Mouse (Mus musculus): Measurements from ENCODE around the gene Gltp.

Gene Gltp

GRCm38 (mm10) chr5:114690633-114691567 is at the start of gene Gltp:
Gltp (minus strand) TSS chr5:114690984.
- peak; percentile 98 for DNase-seq (ENCODE audit: low read depth, low spot score)

GRCm38 (mm10) chr5:114738707-114739241 is 48.0 kb upstream of the Gltp start:
- no peak for DNase-seq (ENCODE audit: low read depth, low spot score)

- no peak for DNase-seq (ENCODE audit: low read depth, low spot score)
These were observed 46.5 kb upstream of the Gltp start for GRCm38 (mm10) chr5:114737090-114737887.

- no peak for DNase-seq (ENCODE audit: low read depth, low spot score)
These were observed 42.8 kb upstream of the Gltp start for GRCm38 (mm10) chr5:114733606-114734005.

GRCm38 (mm10) chr5:114731969-114732368 is 41.2 kb upstream of the Gltp start:
- DNase-seq (ENCODE audit: low read depth, low spot score) = no peak

DNA sequence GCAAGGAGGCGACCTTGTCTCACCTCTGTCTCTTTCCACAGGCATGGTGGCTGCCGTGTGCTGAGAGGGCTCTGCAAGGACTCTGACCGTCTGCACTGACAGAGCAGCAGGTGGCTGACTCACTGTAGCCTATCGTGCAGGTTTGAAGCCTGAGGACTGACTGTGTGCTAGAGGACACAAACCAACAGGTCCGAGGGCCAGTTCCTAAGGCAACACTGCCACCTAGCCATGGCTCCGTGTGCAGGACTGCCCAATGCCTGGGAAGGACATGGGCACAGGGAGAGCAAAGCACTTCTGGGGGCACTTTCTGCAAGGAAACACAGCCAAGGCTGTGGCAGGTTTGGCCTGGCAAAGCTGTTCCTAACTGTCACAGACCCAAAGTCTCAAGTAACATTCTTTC is 40.7 kb upstream of the Gltp start:
- no peak for DNase-seq (ENCODE audit: low read depth, low spot score)

- no peak for DNase-seq (ENCODE audit: low read depth, low spot score)
These were observed 39.3 kb upstream of the Gltp start for GRCm38 (mm10) chr5:114730129-114730528.

DNA sequence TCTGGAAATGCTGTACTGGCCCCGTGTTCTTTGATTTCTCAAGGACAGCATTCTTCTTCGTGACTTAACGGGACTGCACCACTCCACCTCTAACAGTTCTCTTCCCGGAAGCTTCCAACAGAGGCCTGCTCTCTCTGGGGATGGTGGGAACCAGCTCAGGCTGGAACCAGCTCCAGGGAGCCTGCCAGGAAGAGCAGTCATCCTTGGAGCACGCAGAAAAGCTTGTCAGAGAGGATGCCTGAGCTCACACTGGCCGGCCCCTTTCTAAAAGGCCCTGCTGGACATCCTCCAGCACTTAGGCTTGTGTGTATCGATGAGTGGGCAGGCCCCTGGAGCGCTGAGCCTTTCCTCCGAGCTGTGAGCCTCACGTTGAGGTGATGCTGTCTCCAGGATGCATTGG is 37.4 kb upstream of the Gltp start:
- no peak for DNase-seq (ENCODE audit: low read depth, low spot score)

DNA sequence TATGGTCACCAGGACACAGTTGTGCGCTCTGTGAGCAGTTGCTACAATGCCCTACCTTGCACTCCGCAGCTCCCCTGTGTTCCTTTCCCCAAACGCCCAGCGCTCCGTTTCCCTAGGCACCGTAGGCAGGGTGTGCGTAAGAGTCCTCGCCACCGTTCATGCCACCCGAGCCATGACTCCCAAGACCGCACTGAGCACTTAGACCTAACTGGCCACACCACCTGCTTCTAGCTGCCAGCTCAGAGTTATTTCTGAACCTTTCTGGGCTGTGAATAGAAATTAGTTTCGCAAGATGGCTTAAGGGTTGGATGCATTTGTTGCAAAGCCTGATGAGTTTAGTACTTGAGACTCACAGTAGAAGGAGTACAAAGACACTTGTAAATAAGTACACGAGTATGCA is 32.1 kb upstream of the Gltp start:
- DNase-seq (ENCODE audit: low read depth, low spot score) = no peak

GRCm38 (mm10) chr5:114721969-114722368 is 31.2 kb upstream of the Gltp start:
- no peak for DNase-seq (ENCODE audit: low read depth, low spot score)

GRCm38 (mm10) chr5:114720784-114721183 is 30.0 kb upstream of the Gltp start:
- DNase-seq (ENCODE audit: low read depth, low spot score) = no peak

DNA sequence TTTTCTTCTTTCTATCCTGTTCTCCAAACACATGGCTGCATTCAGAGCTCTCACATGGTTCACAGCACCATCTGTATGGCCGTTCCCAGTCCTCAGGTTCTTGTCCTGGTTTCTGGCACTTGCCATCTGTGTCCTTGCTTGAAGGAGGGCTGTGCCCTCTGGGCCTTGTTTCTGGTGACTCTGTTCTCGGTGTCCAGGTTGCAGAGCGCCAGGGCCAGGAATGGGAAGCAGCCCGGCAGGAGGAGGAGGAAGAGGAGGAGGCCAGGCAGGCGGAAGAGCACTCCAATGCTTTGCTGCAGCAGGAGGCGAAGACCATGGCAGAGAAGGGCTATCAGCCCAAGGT is 29.1 kb upstream of the Gltp start:
- DNase-seq (ENCODE audit: low read depth, low spot score) = no peak

- no peak for DNase-seq (ENCODE audit: low read depth, low spot score)
These were observed 28.5 kb upstream of the Gltp start for GRCm38 (mm10) chr5:114719003-114719927.

DNA sequence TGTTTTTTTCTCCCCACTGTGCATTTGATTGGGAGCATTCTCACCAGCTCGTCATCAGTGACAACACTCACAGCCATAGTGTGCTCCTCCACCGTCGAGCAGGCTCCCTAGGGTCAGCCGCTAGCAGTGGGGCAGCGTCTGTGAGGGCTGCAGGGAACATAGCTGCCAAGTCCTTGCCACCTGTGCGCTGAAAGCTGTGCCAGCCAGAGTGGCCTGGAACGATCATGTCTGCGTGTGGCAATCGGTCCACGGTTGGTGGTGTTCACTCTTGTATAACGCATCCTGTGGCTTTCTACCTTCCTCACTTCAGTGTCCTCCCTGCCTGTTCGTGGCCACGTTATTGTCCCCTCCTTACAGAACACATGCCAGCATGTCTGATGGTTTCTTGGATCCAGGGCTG is 27.7 kb upstream of the Gltp start:
- no peak for DNase-seq (ENCODE audit: low read depth, low spot score)

GRCm38 (mm10) chr5:114717937-114718336 is 27.2 kb upstream of the Gltp start:
- DNase-seq (ENCODE audit: low read depth, low spot score) = no peak

DNA sequence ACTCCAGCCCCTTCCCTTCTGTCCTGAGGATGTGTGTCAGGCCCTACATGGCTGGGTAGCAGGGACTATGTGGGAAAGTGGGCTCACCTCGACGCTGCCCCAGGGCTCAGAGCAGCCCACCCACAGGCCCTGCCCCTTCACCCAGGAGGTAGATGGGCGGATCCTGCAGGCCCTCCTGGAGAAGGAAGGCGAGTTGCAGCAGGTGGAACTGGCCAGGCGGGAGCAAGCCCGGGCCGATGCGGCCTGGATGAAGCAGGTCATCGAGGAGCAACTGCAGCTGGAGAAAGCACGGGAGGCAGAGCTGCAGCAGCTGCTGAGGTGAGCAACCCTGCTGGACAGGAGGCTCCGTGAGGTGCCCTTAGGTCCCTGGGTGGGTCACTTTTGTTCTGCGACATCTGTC is 26.5 kb upstream of the Gltp start:
- no peak for DNase-seq (ENCODE audit: low read depth, low spot score)

DNA sequence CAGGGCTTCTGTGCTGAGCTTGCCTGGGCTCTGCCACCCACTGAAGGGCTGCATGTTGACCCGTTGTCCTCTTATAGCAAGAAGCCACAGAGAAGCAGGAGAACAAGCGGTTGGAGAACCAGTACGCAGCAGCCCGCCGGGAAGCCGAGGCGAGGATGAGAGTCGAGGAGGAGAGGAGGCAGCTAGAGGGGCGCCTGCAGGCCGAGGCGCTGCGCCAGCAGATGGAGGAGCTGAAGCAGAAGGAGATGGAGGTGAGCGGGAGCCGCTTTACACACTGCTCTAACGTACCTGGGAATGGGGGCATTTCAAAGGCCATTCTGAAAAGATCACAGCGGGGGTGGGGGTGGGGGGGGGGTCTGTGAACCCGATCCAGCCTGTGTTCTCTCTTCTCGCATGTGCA is 23.8 kb upstream of the Gltp start:
- DNase-seq (ENCODE audit: low read depth, low spot score) = no peak

DNA sequence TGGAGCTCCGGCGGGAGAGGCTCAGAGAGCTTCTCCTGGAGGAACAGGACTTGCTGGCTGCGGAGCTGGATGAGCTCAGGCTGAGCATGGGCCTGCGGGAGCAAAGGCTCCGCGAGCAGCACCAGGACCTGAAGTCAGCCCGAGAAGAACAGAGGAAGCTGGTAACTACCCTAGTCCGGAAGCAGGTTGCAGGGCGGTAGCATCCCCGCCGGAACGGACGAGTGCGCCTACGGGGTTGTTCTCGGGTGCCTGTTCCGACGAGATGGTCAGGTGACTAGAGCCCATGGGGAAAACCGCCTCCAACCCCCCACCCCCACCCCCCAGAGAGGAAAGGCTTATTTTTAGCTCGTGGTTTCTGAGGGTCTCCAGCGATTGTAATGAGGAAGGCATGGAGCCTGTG is 18.6 kb upstream of the Gltp start:
- DNase-seq (ENCODE audit: low read depth, low spot score) = peak; percentile 54

GRCm38 (mm10) chr5:114708491-114708890 is 17.7 kb upstream of the Gltp start:
- peak; percentile 23 for DNase-seq (ENCODE audit: low read depth, low spot score)

DNA sequence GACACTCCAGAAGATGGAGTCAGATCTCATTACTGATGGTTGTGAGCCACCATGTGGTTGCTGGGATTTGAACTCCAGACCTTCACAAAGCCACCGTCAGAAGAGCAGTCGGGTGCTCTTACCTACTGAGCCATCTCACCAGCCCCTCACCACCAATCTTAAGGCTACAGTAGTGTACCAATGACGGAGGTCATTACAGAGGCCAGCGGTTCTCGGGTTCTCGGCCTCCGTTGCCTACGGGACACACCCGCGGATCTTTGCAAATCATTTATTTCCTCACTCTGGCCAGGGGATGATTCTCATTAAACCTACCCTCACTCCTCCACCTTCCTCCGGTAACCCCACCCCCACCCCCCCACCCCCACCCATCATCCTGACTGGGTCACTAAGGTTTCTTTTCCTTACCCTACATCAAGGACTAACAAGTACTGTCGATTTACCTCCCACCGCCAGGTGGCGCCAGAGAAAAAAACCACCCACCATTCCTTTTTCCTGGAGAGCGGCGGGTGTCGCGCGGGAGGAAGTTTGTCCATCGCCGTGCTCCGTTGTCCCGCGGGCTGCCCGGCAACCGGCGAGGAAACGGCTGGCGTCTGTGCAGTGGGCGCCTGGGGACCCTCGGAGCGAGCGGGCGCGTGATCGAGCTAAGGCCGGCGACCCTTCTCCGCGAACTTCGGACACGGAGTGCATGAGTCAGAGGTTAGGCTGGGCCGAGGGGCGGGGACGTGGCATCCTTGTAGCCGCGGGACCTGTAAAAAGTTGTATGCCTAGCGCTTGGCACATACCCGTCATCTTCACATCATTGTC is 16.7 kb upstream of the Gltp start, which contains the start of gene Tchp:
TSS of gene Tchp (plus strand) at position 496 of the 804 bp plus-strand sequence.
- DNase-seq (ENCODE audit: low read depth, low spot score) = peak; percentile 95

Measured in CD4-positive, CD25-positive, alpha-beta regulatory T cell, adult 2 months (primary cell).